Mouse (Mus musculus) embryonic facial prominence, embryonic 14.5 days (tissue): ENCODE measurements around the gene Fsd2. TPM values are rescaled to one million over a fixed set of nuclear protein-coding genes. Genes with fewer than 3 reads are reported as not detected.
A peak's percentile ranks its signal among the peaks of the same experiment; 100 is the strongest.

Experiments used
- ATAC-seq: fragments of 200-750 bp; cut with Nextera tagmentation; 2 replicates; pipeline ENCODE4 v1.8.0; 2017; ENCODE audit warnings: low read depth, moderate number of reproducible peaks, moderate TSS enrichment
- DNase-seq: peaks from one replicate; pipeline ENCODE4 v3.0.0-alpha.2; 2015; ENCODE audit warnings: low spot score
- H3K27ac ChIP-seq: fragments of 300-500 bp; sonication (generic); replicated peaks from 2 replicates; pipeline ENCODE4 v1.5.1; 2014; ENCODE audit warnings: low read depth, mild to moderate bottlenecking, low read length, moderate library complexity
- H3K27me3 ChIP-seq: fragments of 300-500 bp; sonication (generic); replicated peaks from 2 replicates; pipeline ENCODE4 v1.6.1; 2014; ENCODE audit warnings: low read length; ENCODE audit not compliant: control insufficient read depth, insufficient read depth
- H3K36me3 ChIP-seq: fragments of 300-500 bp; sonication (generic); 2 replicates; pipeline ENCODE4 v1.6.1; 2014; ENCODE audit warnings: low read length, mixed read lengths; ENCODE audit not compliant: control insufficient read depth, insufficient read depth
- H3K4me1 ChIP-seq: fragments of 300-500 bp; sonication (generic); 2 replicates; pipeline ENCODE4 v1.6.1; 2014; ENCODE audit warnings: antibody characterized with exemption, low read length; ENCODE audit not compliant: control insufficient read depth, insufficient read depth
- H3K4me2 ChIP-seq: fragments of 300-500 bp; sonication (generic); 2 replicates; pipeline ENCODE4 v1.6.1; 2014; ENCODE audit warnings: low read depth, mild to moderate bottlenecking, low read length, moderate library complexity, mixed read lengths
- H3K4me3 ChIP-seq: fragments of 300-500 bp; sonication (generic); 2 replicates; pipeline ENCODE4 v1.5.1; 2014; ENCODE audit warnings: low read depth, mild to moderate bottlenecking, low read length
- H3K9ac ChIP-seq: fragments of 300-500 bp; sonication (generic); 2 replicates; pipeline ENCODE4 v1.6.1; 2014; ENCODE audit warnings: low read depth, mild to moderate bottlenecking, low read length, moderate library complexity, mixed read lengths
- H3K9me3 ChIP-seq: fragments of 300-500 bp; sonication (generic); 2 replicates; pipeline ENCODE4 v1.6.1; 2016; ENCODE audit warnings: low read length; ENCODE audit not compliant: control insufficient read depth
- WGBS: fragments of 180-500 bp; shearing (Covaris S2); extraction: QIAGEN DNeasy Blood & Tissue Kit; methylation state at CpG from one replicate; pipeline ENCODE4 v1.1.7; 2014; 5-methylcytosine and 5-hydroxymethylcytosine counted together
- polyA plus RNA-seq: library from polyadenylated mRNA; unstranded; fragments of >200 nt; fragmentation: Nextera tagmentation; extraction: Ambion mirVana; gene quantifications from 2 replicates; pipeline ENCODE4 v1.2.1, GENCODE M21; 2014

Fsd2 gene
- polyA plus RNA-seq, 1 experiment from 2014 or later, result 5.0 TPM

- Histone ChIP-seq H3K27me3 (no peaks in the 10 kb centered on the region), H3K36me3 (no peaks in the 10 kb centered on the region), H3K27ac (no peak overlapping the region), H3K4me3 (no peak overlapping the region), H3K4me1 (no peaks in the 10 kb centered on the region), H3K9me3 (no peaks in the 10 kb centered on the region), H3K4me2 (no peak overlapping the region), H3K9ac (no peak overlapping the region)
- ATAC-seq, result no peak
- WGBS, result 83% methylated on average over 8 of the region's 8 CpGs
- DNase-seq, result no peak
Observed at GRCm38 (mm10) chr7:81542934-81543333, 23.8 kb downstream of the Fsd2 start.

- Histone ChIP-seq H3K4me1 (no peaks in the 10 kb centered on the region), H3K27me3 (no peaks in the 10 kb centered on the region), H3K9ac (no peak overlapping the region), H3K9me3 (no peaks in the 10 kb centered on the region), H3K36me3 (no peaks in the 10 kb centered on the region), H3K27ac (no peak overlapping the region), H3K4me2 (no peak overlapping the region), H3K4me3 (no peak overlapping the region)
- 82% methylated on average over 7 of the region's 7 CpGs for WGBS
- DNase-seq (no peak), ATAC-seq (no peak)
Observed at GRCm38 (mm10) chr7:81541924-81542524, 24.7 kb downstream of the Fsd2 start.

GRCm38 (mm10) chr7:81540999-81541398 is 25.7 kb downstream of the Fsd2 start:
- H3K4me3 ChIP-seq, result no peak overlapping the region
- H3K27me3 ChIP-seq, result no peaks in the 10 kb centered on the region
- no peaks in the 10 kb centered on the region for H3K9me3 ChIP-seq
- H3K4me2 ChIP-seq, result no peak overlapping the region
- ATAC-seq (no peak), DNase-seq (no peak)
- H3K27ac ChIP-seq, result no peak overlapping the region
- no peaks in the 10 kb centered on the region for H3K4me1 ChIP-seq
- H3K9ac ChIP-seq, result no peak overlapping the region
- WGBS, result 60% methylated on average over 1 of the region's 1 CpGs
- no peaks in the 10 kb centered on the region for H3K36me3 ChIP-seq

GRCm38 (mm10) chr7:81539565-81539964 is 27.2 kb downstream of the Fsd2 start:
- Histone ChIP-seq H3K4me3 (no peak overlapping the region), H3K9me3 (no peaks in the 10 kb centered on the region), H3K4me2 (no peak overlapping the region), H3K36me3 (peaks cover 10% of the 10 kb centered on the region), H3K27me3 (no peaks in the 10 kb centered on the region), H3K27ac (no peak overlapping the region), H3K9ac (no peak overlapping the region), H3K4me1 (no peaks in the 10 kb centered on the region)
- WGBS, result 16% methylated on average over 2 of the region's 2 CpGs
- ATAC-seq (no peak), DNase-seq (no peak)

- Histone ChIP-seq H3K27ac (no peak overlapping the region), H3K4me3 (no peak overlapping the region), H3K36me3 (peaks cover 24% of the 10 kb centered on the region), H3K4me2 (no peak overlapping the region), H3K9me3 (peaks cover 13% of the 10 kb centered on the region; the same call in 1 of the 2 replicates), H3K4me1 (no peaks in the 10 kb centered on the region), H3K9ac (no peak overlapping the region), H3K27me3 (no peaks in the 10 kb centered on the region)
- WGBS, result 50% methylated on average over 2 of the region's 2 CpGs
- ATAC-seq (no peak), DNase-seq (peak; percentile 27)
Observed at GRCm38 (mm10) chr7:81538070-81538675, 28.6 kb downstream of the Fsd2 start.

GRCm38 (mm10) chr7:81536478-81536877 is 30.3 kb downstream of the Fsd2 start:
- Histone ChIP-seq H3K27ac (no peak overlapping the region), H3K9me3 (peaks cover 14% of the 10 kb centered on the region; the same call in 1 of the 2 replicates), H3K9ac (no peak overlapping the region), H3K27me3 (no peaks in the 10 kb centered on the region), H3K4me2 (no peak overlapping the region), H3K4me1 (no peaks in the 10 kb centered on the region), H3K4me3 (no peak overlapping the region), H3K36me3 (peaks cover 41% of the 10 kb centered on the region)
- DNase-seq (no peak), ATAC-seq (no peak)
- 84% methylated on average over 4 of the region's 4 CpGs for WGBS

- Histone ChIP-seq H3K27me3 (no peaks in the 10 kb centered on the region), H3K4me3 (no peak overlapping the region), H3K27ac (no peak overlapping the region), H3K9me3 (peaks cover 14% of the 10 kb centered on the region; the same call in 1 of the 2 replicates), H3K9ac (no peak overlapping the region), H3K4me1 (no peaks in the 10 kb centered on the region), H3K36me3 (peaks cover 84% of the 10 kb centered on the region), H3K4me2 (no peak overlapping the region)
- ATAC-seq, result no peak
- WGBS, result 77% methylated on average over 1 of the region's 1 CpGs
- no peak for DNase-seq
Observed at GRCm38 (mm10) chr7:81531462-81531861, 35.3 kb downstream of the Fsd2 start.

- H3K9me3 ChIP-seq, result peaks cover 9% of the 10 kb centered on the region; the same call in 1 of the 2 replicates
- H3K4me2 ChIP-seq, result no peak overlapping the region
- H3K27ac ChIP-seq, result no peak overlapping the region
- H3K27me3 ChIP-seq, result no peaks in the 10 kb centered on the region
- DNase-seq (no peak), ATAC-seq (no peak)
- H3K36me3 ChIP-seq, result peaks cover 81% of the 10 kb centered on the region
- no peak overlapping the region for H3K4me3 ChIP-seq
- no peak overlapping the region for H3K9ac ChIP-seq
- H3K4me1 ChIP-seq, result peaks cover 11% of the 10 kb centered on the region
- 90% methylated on average over 8 of the region's 8 CpGs for WGBS
Observed at GRCm38 (mm10) chr7:81528918-81529317, 37.8 kb downstream of the Fsd2 start.

- H3K27ac ChIP-seq, result peak overlapping the region; percentile 95
- H3K27me3 ChIP-seq, result no peaks in the 10 kb centered on the region
- 7% methylated on average over 13 of the region's 13 CpGs for WGBS
- H3K4me2 ChIP-seq, result peak overlapping the region; percentile 89
- H3K9ac ChIP-seq, result peak overlapping the region; percentile 78
- no peaks in the 10 kb centered on the region for H3K9me3 ChIP-seq
- peaks cover 11% of the 10 kb centered on the region for H3K4me1 ChIP-seq
- DNase-seq (no peak), ATAC-seq (no peak)
- H3K36me3 ChIP-seq, result peaks cover 29% of the 10 kb centered on the region
- H3K4me3 ChIP-seq, result peak overlapping the region; percentile 59
Observed at GRCm38 (mm10) chr7:81523663-81524017, 43.1 kb downstream of the Fsd2 start.
